Mouse (Mus musculus) heart, embryonic 15.5 days (tissue): Measurements from ENCODE around the gene Padi6. TPM values are rescaled to one million over a fixed set of nuclear protein-coding genes. Genes with fewer than 3 reads are reported as not detected.

ENCODE experiments used
- ATAC-seq: fragments of 200-750 bp; cut with Nextera tagmentation; replicated peaks from 2 replicates; pipeline ENCODE4 v1.8.0; 2017; ENCODE audit warnings: low read depth, moderate TSS enrichment; ENCODE audit not compliant: insufficient number of reproducible peaks, insufficient read depth, low FRiP score
- H3K27ac ChIP-seq: fragments of 300-500 bp; sonication (generic); 2 replicates; pipeline ENCODE4 v1.5.1; 2015; ENCODE audit warnings: mild to moderate bottlenecking, inconsistent platforms
- H3K27me3 ChIP-seq: fragments of 300-500 bp; sonication (generic); 2 replicates; pipeline ENCODE4 v1.6.1; 2015; ENCODE audit warnings: inconsistent platforms
- H3K36me3 ChIP-seq: fragments of 300-500 bp; sonication (generic); 2 replicates; pipeline ENCODE4 v1.6.1; 2015; ENCODE audit warnings: mild to moderate bottlenecking, inconsistent platforms
- H3K4me1 ChIP-seq: fragments of 300-500 bp; sonication (generic); replicated peaks from 2 replicates; pipeline ENCODE4 v1.6.1; 2015; ENCODE audit warnings: inconsistent platforms
- H3K4me2 ChIP-seq: fragments of 300-500 bp; sonication (generic); 2 replicates; pipeline ENCODE4 v1.6.1; 2015; ENCODE audit warnings: inconsistent platforms, mild to moderate bottlenecking, moderate library complexity
- H3K4me3 ChIP-seq: fragments of 300-500 bp; sonication (generic); 2 replicates; pipeline ENCODE4 v1.5.1; 2015; ENCODE audit warnings: mild to moderate bottlenecking, inconsistent platforms
- H3K9ac ChIP-seq: fragments of 300-500 bp; sonication (generic); 2 replicates; pipeline ENCODE4 v1.6.1; 2015; ENCODE audit warnings: mild to moderate bottlenecking, inconsistent platforms
- H3K9me3 ChIP-seq: fragments of 300-500 bp; sonication (generic); replicated peaks from 2 replicates; pipeline ENCODE4 v1.6.1; 2016; ENCODE audit warnings: inconsistent platforms
- WGBS: fragments of 180-500 bp; shearing (Covaris S2); methylation state at CpG from one replicate; pipeline ENCODE4 v1.1.7; 2015; ENCODE audit warnings: mixed read lengths; 5-methylcytosine and 5-hydroxymethylcytosine counted together
- polyA plus RNA-seq: library from polyadenylated mRNA; unstranded; fragments of >200 nt; fragmentation: Nextera tagmentation; extraction: Ambion mirVana; gene quantifications from 2 replicates; pipeline ENCODE4 v1.2.1, GENCODE M21; 2015

Gene Padi6
- polyA plus RNA-seq, 1 experiment from 2014 or later, result not detected

GRCm38 (mm10) chr4:140776623-140777022 is 34.2 kb upstream of the Padi6 start:
- H3K27ac ChIP-seq, result no peak overlapping the region
- no peak overlapping the region for H3K4me2 ChIP-seq
- no peaks in the 10 kb centered on the region for H3K27me3 ChIP-seq
- H3K4me3 ChIP-seq, result no peak overlapping the region
- H3K36me3 ChIP-seq, result no peaks in the 10 kb centered on the region
- H3K9me3 ChIP-seq, result no peaks in the 10 kb centered on the region
- H3K4me1 ChIP-seq, result peaks cover 11% of the 10 kb centered on the region; the same call in 1 of the 2 replicates
- no peak for ATAC-seq
- H3K9ac ChIP-seq, result no peak overlapping the region
- WGBS, result 68% methylated on average over 13 of the region's 13 CpGs

DNA sequence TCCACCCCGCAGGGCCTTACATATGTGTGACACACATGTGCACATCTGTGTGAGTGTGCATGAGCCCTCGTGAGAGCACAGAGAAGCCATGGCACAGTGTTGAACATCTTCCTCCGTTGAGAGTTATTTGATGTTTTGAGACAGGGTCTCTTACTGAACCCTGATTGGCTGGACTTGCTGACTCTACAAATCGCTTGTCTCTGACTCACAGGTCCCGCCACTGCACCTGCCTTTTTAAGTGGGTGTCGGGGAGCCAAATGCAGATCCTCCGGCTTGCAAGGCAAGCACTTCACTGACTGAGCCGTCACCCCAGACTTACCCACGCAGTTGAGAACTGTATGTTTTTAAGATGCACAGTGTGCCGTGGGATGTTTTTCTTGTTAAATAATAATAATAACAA is 33.4 kb upstream of the Padi6 start:
- Histone ChIP-seq H3K36me3 (no peaks in the 10 kb centered on the region), H3K4me2 (no peak overlapping the region), H3K4me3 (no peak overlapping the region), H3K9ac (no peak overlapping the region), H3K27me3 (no peaks in the 10 kb centered on the region), H3K9me3 (no peaks in the 10 kb centered on the region), H3K4me1 (peaks cover 15% of the 10 kb centered on the region), H3K27ac (no peak overlapping the region)
- 71% methylated on average over 10 of the region's 10 CpGs for WGBS
- ATAC-seq, result no peak

- WGBS, result 87% methylated on average over 9 of the region's 9 CpGs
- Histone ChIP-seq H3K4me3 (no peak overlapping the region), H3K4me1 (peaks cover 16% of the 10 kb centered on the region), H3K4me2 (no peak overlapping the region), H3K27me3 (no peaks in the 10 kb centered on the region), H3K36me3 (no peaks in the 10 kb centered on the region), H3K9ac (no peak overlapping the region), H3K27ac (no peak overlapping the region), H3K9me3 (no peaks in the 10 kb centered on the region)
- no peak for ATAC-seq
Measured at GRCm38 (mm10) chr4:140774893-140775292, 32.5 kb upstream of the Padi6 start.

GRCm38 (mm10) chr4:140774025-140774800 is 31.8 kb upstream of the Padi6 start, which contains the start of gene Padi4:
TSS of gene Padi4 (minus strand) at chr4:140774236.
- no peaks in the 10 kb centered on the region for H3K9me3 ChIP-seq
- no peak within 1 kb of the TSS for H3K4me2 ChIP-seq
- peaks cover 12% of the 10 kb centered on the region for H3K4me1 ChIP-seq
- WGBS, result 83% methylated on average over 21 of the region's 21 CpGs
- no peak within 1 kb of the TSS for H3K27ac ChIP-seq
- H3K36me3 ChIP-seq, result no peaks in the 10 kb centered on the region
- H3K27me3 ChIP-seq, result no peaks in the 10 kb centered on the region
- ATAC-seq, result no peak
- no peak within 1 kb of the TSS for H3K9ac ChIP-seq
- no peak within 1 kb of the TSS for H3K4me3 ChIP-seq

GRCm38 (mm10) chr4:140771091-140771490 is 28.6 kb upstream of the Padi6 start:
- Histone ChIP-seq H3K4me1 (peaks cover 11% of the 10 kb centered on the region), H3K4me3 (no peak overlapping the region), H3K9ac (no peak overlapping the region), H3K36me3 (no peaks in the 10 kb centered on the region), H3K27me3 (no peaks in the 10 kb centered on the region; the same call in 1 of the 2 replicates), H3K9me3 (no peaks in the 10 kb centered on the region), H3K4me2 (no peak overlapping the region), H3K27ac (no peak overlapping the region)
- WGBS, result 34% methylated on average over 4 of the region's 4 CpGs
- ATAC-seq, result no peak

GRCm38 (mm10) chr4:140770433-140770832 is 28.0 kb upstream of the Padi6 start:
- Histone ChIP-seq H3K9ac (peak overlapping the region; percentile 53; the same call in 1 of the 2 replicates), H3K36me3 (no peaks in the 10 kb centered on the region), H3K9me3 (no peaks in the 10 kb centered on the region), H3K4me1 (peaks cover 11% of the 10 kb centered on the region), H3K4me2 (peak overlapping the region; percentile 62), H3K27ac (peak overlapping the region; percentile 69), H3K27me3 (no peaks in the 10 kb centered on the region; the same call in 1 of the 2 replicates), H3K4me3 (peak overlapping the region; percentile 51)
- ATAC-seq, result peak; percentile 63
- WGBS, result 8% methylated on average over 13 of the region's 13 CpGs

- WGBS, result 87% methylated on average over 5 of the region's 5 CpGs
- H3K4me1 ChIP-seq, result peaks cover 11% of the 10 kb centered on the region
- H3K27me3 ChIP-seq, result no peaks in the 10 kb centered on the region; the same call in 1 of the 2 replicates
- H3K9me3 ChIP-seq, result no peaks in the 10 kb centered on the region
- H3K27ac ChIP-seq, result no peak overlapping the region
- H3K4me3 ChIP-seq, result no peak overlapping the region
- no peak overlapping the region for H3K4me2 ChIP-seq
- ATAC-seq, result no peak
- no peak overlapping the region for H3K9ac ChIP-seq
- no peaks in the 10 kb centered on the region for H3K36me3 ChIP-seq
Measured at GRCm38 (mm10) chr4:140768973-140769372, 26.5 kb upstream of the Padi6 start.

DNA sequence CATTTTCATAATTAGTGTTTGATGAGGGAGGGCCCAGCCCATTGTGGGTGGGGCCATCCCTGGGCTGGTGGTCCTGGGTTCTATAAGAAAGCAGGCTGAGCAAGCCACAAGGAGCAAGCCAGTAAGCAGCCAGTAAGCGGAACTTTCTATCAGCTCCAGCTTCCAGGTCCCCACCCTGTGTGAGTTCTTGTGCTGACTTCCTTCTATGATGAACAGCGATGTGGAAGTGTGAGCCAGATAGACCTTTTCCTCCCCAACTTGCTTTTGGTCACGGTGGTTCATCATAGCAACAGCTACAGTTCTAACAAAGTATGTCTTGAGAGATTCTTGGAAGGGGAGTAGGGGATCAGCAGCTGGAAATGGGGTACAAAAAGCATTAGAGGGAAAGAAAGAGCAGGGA is 23.5 kb upstream of the Padi6 start:
- 66% methylated on average over 3 of the region's 3 CpGs for WGBS
- no peaks in the 10 kb centered on the region; the same call in 1 of the 2 replicates for H3K27me3 ChIP-seq
- no peak for ATAC-seq
- H3K4me2 ChIP-seq, result no peak overlapping the region
- no peaks in the 10 kb centered on the region for H3K9me3 ChIP-seq
- no peak overlapping the region for H3K9ac ChIP-seq
- H3K4me1 ChIP-seq, result peaks cover 8% of the 10 kb centered on the region
- H3K4me3 ChIP-seq, result no peak overlapping the region
- H3K36me3 ChIP-seq, result no peaks in the 10 kb centered on the region
- no peak overlapping the region for H3K27ac ChIP-seq

GRCm38 (mm10) chr4:140763158-140763557 is 20.7 kb upstream of the Padi6 start:
- Histone ChIP-seq H3K4me3 (no peak overlapping the region), H3K4me1 (no peaks in the 10 kb centered on the region), H3K9me3 (no peaks in the 10 kb centered on the region), H3K36me3 (no peaks in the 10 kb centered on the region), H3K9ac (no peak overlapping the region), H3K4me2 (no peak overlapping the region), H3K27ac (no peak overlapping the region), H3K27me3 (no peaks in the 10 kb centered on the region; the same call in 1 of the 2 replicates)
- 15% methylated on average over 9 of the region's 9 CpGs for whole genome bisulfite sequencing
- ATAC-seq, result no peak

GRCm38 (mm10) chr4:140761601-140762000 is 19.2 kb upstream of the Padi6 start:
- Histone ChIP-seq H3K9ac (no peak overlapping the region), H3K36me3 (no peaks in the 10 kb centered on the region), H3K4me1 (0 out of 2 replicates have a peak, but pooled peaks cover 3% of the 10 kb centered on the region), H3K4me3 (no peak overlapping the region), H3K27me3 (no peaks in the 10 kb centered on the region), H3K4me2 (no peak overlapping the region), H3K27ac (no peak overlapping the region), H3K9me3 (no peaks in the 10 kb centered on the region)
- WGBS, result 80% methylated on average over 7 of the region's 7 CpGs
- ATAC-seq, result no peak

- Histone ChIP-seq H3K4me2 (no peak overlapping the region), H3K27me3 (no peaks in the 10 kb centered on the region), H3K4me3 (no peak overlapping the region), H3K9ac (no peak overlapping the region), H3K9me3 (no peaks in the 10 kb centered on the region), H3K36me3 (no peaks in the 10 kb centered on the region), H3K27ac (no peak overlapping the region), H3K4me1 (peaks cover 12% of the 10 kb centered on the region)
- no peak for ATAC-seq
- 73% methylated on average over 3 of the region's 3 CpGs for WGBS
Measured at GRCm38 (mm10) chr4:140755811-140756210, 13.4 kb upstream of the Padi6 start.

DNA sequence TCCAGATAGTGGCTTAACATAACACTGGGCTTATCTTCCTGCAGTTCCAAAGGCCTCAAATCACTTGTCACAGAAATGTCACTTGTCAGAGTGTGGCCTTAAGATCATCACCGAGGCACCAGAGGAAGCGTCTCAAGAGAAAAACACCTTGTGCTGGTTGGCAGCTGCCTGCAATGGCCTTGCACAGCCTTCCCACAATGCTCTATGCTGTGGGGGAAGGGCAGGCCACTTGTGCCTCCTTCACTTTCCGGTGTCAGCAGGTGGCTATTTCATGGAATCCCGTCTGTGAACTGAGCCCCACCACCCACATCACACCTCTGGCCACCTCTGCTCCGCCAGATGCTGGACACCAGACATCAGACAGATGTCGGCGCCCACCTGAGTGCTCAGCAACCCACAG is 10.9 kb upstream of the Padi6 start:
- ATAC-seq, result no peak
- Histone ChIP-seq H3K27me3 (no peaks in the 10 kb centered on the region; the same call in 1 of the 2 replicates), H3K4me2 (no peak overlapping the region), H3K27ac (peak overlapping the region; percentile 58), H3K36me3 (no peaks in the 10 kb centered on the region), H3K4me1 (peaks cover 26% of the 10 kb centered on the region), H3K9me3 (no peaks in the 10 kb centered on the region), H3K4me3 (no peak overlapping the region), H3K9ac (no peak overlapping the region)
- 38% methylated on average over 7 of the region's 7 CpGs for WGBS
